ENCODE assay signal across 11 mouse cellular contexts in genomic region chr12:12178391-12178790, GRCm38 (mm10).
DNase-seq lines count a peak whose midpoint lies in the region; ATAC-seq lines count a peak whose summit lies in the region.
"Had no signal": no experiment of that assay in that cellular context is flagged by ENCODE, and none has a peak within 500 bp of the region (broad histone marks: within the 10 kb centered on the region; RNA-seq: fewer than 3 reads in every experiment).

No protein-coding gene starts in this region.

- no peak for ATAC-seq in activated CD4-positive, CD25-positive, alpha-beta regulatory T cell, adult 4 months
- ATAC-seq: intestine, embryonic 15.5 days; midbrain, embryonic 16.5 days had no signal

- peak; percentile 30 to 36 for DNase-seq in cerebellum, postnatal 10 days
- no peak for DNase-seq in cerebellum, postnatal 4 days (ENCODE audit: low spot score in 2 of 2)
- peak; percentile 40 to 44 for DNase-seq in layer of hippocampus, postnatal 36 days
- no peak for DNase-seq in layer of hippocampus, postnatal 14 days (ENCODE audit: low spot score in 2 of 2)
- DNase-seq in urinary bladder, postnatal 14 days (ENCODE audit: low spot score) = peak; percentile 16
- DNase-seq in urinary bladder, postnatal 25 days (ENCODE audit: low spot score) = no peak
- no peak for DNase-seq in ovary, postnatal 36 days (ENCODE audit: low spot score)
- DNase-seq: thymus, adult 2 months had no signal

Comparison
In these comparisons a context has a peak if more than half of its experiments do, and no peak if none do; other contexts are left out.
1. DNase-seq: peak in cerebellum, postnatal 10 days (2 of 2), layer of hippocampus, postnatal 36 days (2 of 2) and urinary bladder, postnatal 14 days (single experiment); none in cerebellum, postnatal 4 days (0 of 2), layer of hippocampus, postnatal 14 days (0 of 2), urinary bladder, postnatal 25 days (single experiment) and ovary, postnatal 36 days (single experiment).